Mouse (Mus musculus) thymus, adult 2 months (tissue): ENCODE measurements around the gene Ift74. TPM values are rescaled to one million over a fixed set of nuclear protein-coding genes. Genes with fewer than 3 reads are reported as not detected.
"Not testable (repeated sequence)": the region's sequence is repeated elsewhere in the genome, so short reads cannot be mapped to it uniquely, and the experiment has no call there.

Experiments used
- DNase-seq: peaks from one replicate; pipeline ENCODE4 v3.0.0; 2021
- H3K27ac ChIP-seq: fragments of 200-500 bp; 2 replicates; pipeline ENCODE4 v1.5.1; 2012; ENCODE audit warnings: low read length, control low read depth; ENCODE audit not compliant: control insufficient read depth, insufficient read depth
- H3K27me3 ChIP-seq: fragments of 200-500 bp; 2 replicates; pipeline ENCODE4 v1.6.1; 2012; ENCODE audit warnings: mild to moderate bottlenecking, low read length, moderate library complexity, mixed read lengths; ENCODE audit not compliant: control insufficient read depth, insufficient read depth
- H3K36me3 ChIP-seq: fragments of 200-500 bp; 2 replicates; pipeline ENCODE4 v1.6.1; 2012; ENCODE audit warnings: mild to moderate bottlenecking, low read length, moderate library complexity; ENCODE audit not compliant: control insufficient read depth, insufficient read depth
- H3K4me1 ChIP-seq: fragments of 200-500 bp; replicated peaks from 2 replicates; pipeline ENCODE4 v1.6.1; 2012; ENCODE audit warnings: low read length; ENCODE audit not compliant: control insufficient read depth, insufficient read depth
- H3K4me3 ChIP-seq: fragments of 200-500 bp; 2 replicates; pipeline ENCODE4 v1.5.1; 2012; ENCODE audit warnings: mild to moderate bottlenecking, low read length, control low read depth, moderate library complexity; ENCODE audit not compliant: control insufficient read depth, insufficient read depth
- CTCF ChIP-seq: fragments of 200-500 bp; IDR thresholded peaks from 2 replicates; pipeline ENCODE4 v1.5.1; 2012; ENCODE audit warnings: mild to moderate bottlenecking, control low read depth, low read length, moderate library complexity, borderline replicate concordance; ENCODE audit not compliant: control insufficient read depth, poor library complexity, insufficient read depth; ENCODE audit errors: extremely low read depth
- POLR2A ChIP-seq: fragments of 200-500 bp; IDR thresholded peaks from 2 replicates; pipeline ENCODE4 v1.6.1; 2012; ENCODE audit warnings: mild to moderate bottlenecking, low read length, control low read depth, moderate library complexity; ENCODE audit not compliant: control insufficient read depth, poor library complexity, insufficient read depth; ENCODE audit errors: extremely low read depth
- WGBS: fragments of 180-500 bp; shearing (Covaris S2); methylation state at CpG from one replicate; pipeline ENCODE4 v1.1.7; 2018; 5-methylcytosine and 5-hydroxymethylcytosine counted together
- polyA plus RNA-seq: library from polyadenylated mRNA; depleted of rRNA; stranded (reverse); fragments of >200 nt; gene quantifications from 2 replicates; pipeline ENCODE4 v1.2.3, GENCODE M21; 2012

Ift74 gene
- polyA plus RNA-seq, 1 experiment: 0.55 TPM

DNA sequence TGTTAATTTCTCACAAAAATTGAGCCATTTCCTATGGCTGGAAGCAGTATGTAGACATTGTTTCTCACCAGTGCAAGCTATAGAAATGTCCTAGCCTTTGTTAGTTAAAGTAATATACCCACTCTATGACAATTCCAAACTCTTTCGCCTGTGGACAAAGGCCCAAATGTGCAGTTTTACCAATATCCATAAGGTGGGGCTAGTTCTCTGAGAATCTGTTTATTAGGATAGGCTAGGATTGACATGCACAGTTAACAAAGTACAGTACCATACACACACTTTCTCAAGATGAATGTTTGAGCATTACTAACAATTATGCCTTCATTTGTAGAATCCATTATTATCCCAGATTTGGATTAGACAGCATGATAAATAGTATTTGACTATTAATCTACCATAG lies 55.4 kb downstream of the Ift74 start:
- 75% methylated on average over 1 of the region's 1 CpGs for WGBS
- no peaks in the 10 kb centered on the region for H3K27me3 ChIP-seq
- H3K36me3 ChIP-seq: no peaks in the 10 kb centered on the region
- DNase-seq: no peak
- no peak overlapping the region for H3K27ac ChIP-seq
- TF ChIP-seq CTCF (no peak), POLR2A (no peak)
- H3K4me1 ChIP-seq: no peaks in the 10 kb centered on the region
- H3K4me3 ChIP-seq: no peak overlapping the region

DNA sequence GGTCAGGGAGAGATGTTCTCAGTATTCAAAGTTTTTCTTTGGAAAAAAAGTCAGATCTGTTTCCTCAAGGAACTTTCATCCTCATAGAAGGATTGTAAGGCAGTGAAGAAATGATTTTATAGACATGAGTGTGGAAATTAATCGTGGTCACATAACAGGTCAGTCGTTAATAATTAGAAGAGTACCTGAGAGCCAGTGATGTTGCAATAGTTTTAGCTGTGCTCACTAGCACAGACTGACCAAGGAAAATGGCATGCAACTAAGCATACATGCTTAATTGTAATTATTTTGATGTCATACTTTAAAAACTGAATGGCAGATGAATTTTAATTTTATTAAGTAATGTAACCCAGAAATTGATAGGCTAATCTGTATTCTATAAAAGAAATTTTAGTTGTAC lies 66.4 kb downstream of the Ift74 start:
- WGBS: 99% methylated on average over 2 of the region's 2 CpGs
- no peak overlapping the region for H3K27ac ChIP-seq
- H3K27me3 ChIP-seq: no peaks in the 10 kb centered on the region
- no peaks in the 10 kb centered on the region for H3K4me1 ChIP-seq
- H3K36me3 ChIP-seq: no peaks in the 10 kb centered on the region
- no peak for DNase-seq
- TF ChIP-seq CTCF (no peak), POLR2A (no peak)
- H3K4me3 ChIP-seq: no peak overlapping the region

DNA sequence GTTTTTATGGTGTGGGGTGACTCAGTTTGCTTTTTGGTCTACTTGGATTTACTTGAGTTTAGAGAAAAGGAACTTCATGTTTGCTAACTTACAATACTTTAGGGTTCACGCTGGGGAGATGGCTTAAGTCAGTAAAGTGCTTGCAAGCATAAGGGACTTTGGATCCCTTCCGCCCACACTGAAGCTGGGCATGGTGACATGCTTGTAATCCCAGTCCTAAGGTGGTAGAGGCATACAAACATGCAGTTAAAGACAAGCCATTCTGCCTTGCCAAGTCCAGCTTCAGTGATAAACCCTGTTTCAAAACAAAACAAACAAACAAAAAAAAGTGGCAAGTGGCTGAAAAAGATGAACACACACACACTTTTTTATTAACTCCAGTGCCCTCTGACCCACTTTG lies 66.9 kb downstream of the Ift74 start:
- TF ChIP-seq POLR2A (no peak), CTCF (no peak)
- WGBS: 91% methylated on average over 2 of the region's 2 CpGs
- Histone ChIP-seq H3K27me3 (no peaks in the 10 kb centered on the region), H3K27ac (no peak overlapping the region), H3K36me3 (no peaks in the 10 kb centered on the region), H3K4me1 (no peaks in the 10 kb centered on the region), H3K4me3 (no peak overlapping the region)
- no peak for DNase-seq

DNA sequence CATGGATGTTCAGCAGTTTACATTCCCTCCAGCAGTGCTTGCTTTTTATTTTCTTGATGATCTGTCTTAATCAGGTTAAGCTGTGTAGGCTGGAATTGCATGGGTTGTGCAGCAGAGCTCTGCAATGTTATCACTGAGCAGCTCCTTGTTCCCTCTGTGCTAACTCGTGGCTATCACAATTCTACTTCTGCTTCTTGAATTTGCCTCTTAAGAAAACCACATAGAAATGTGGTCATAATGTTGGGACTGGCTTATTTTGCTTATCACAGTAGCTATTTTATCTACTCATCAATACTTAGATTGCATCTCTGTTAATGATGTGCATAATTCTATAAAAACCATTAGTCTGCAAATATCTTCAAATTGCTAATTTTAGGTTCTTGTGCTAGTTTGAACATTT lies 67.7 kb downstream of the Ift74 start:
- H3K4me1 ChIP-seq: no peaks in the 10 kb centered on the region
- 13% methylated on average over 1 of the region's 1 CpGs for WGBS
- TF ChIP-seq POLR2A (no peak), CTCF (no peak)

DNA sequence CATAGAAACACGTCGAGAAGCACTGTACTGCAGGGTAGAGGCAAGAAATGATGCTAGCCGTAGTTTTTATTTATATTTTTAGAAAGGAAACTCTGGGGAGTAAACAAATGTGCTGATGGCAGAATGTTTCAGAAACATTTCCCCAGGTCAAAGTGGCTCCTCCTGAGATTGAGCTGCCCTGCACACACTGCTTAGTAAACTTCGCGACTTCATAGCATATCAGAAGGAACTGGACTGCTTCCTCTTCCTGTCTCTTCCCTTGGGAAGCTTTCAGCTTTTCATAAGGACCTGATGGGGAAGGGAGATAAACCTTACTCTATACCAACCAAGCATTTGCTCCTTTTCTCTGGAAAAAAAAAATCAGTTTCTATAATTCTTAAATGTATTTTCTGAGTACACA lies 69.0 kb downstream of the Ift74 start:
- no peak for DNase-seq
- Histone ChIP-seq H3K36me3 (no peaks in the 10 kb centered on the region), H3K4me1 (no peaks in the 10 kb centered on the region), H3K4me3 (no peak overlapping the region), H3K27ac (no peak overlapping the region), H3K27me3 (no peaks in the 10 kb centered on the region)
- TF ChIP-seq POLR2A: no peak
- TF ChIP-seq CTCF: no peak
- 92% methylated on average over 5 of the region's 5 CpGs for WGBS

More for the DNA sequence above, 67.7 kb downstream of the Ift74 start:
- DNase-seq: no peak
- no peaks in the 10 kb centered on the region for H3K27me3 ChIP-seq
- no peaks in the 10 kb centered on the region for H3K36me3 ChIP-seq
- no peak overlapping the region for H3K27ac ChIP-seq
- no peak overlapping the region for H3K4me3 ChIP-seq

DNA sequence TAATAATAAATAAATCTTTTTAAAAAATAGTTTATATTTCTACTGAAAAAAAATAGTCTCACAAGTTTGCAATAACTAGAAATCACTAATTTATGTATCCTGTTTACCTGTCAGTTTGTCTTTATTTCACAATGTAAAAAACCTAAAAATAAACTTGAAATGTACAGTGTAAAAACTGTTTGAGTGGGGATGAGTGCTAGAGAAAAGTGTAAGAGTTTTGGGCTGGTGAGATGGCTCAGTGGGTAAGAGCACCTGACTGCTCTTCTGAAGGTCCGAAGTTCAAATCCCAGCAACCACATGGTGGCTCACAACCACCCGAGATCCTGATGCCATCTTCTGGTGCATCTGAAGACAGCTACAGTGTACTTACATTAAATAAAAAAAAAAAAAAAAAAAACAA lies 75.5 kb downstream of the Ift74 start:
- H3K27me3 ChIP-seq: not testable (repeated sequence)
- WGBS: 85% methylated on average over 2 of the region's 2 CpGs

DNA sequence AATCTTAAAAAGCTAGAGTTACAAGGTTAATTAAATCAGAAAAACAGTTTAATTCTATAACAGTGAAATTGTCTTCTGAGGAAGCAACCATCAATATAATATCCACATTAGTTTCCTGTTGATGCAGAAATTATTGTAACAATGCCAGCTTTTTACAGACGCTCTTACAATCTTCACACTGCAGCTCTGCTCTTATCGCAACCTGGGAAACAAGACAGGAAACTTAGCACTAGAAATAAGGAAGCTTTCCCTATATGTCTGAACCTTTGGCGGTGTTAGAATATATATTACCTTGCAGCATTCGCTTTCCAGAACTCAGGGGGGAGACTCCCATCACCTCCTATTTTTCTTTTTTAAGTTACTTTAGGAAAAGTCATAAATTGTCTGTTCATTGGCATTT lies 76.8 kb downstream of the Ift74 start:
- WGBS: 68% methylated on average over 4 of the region's 4 CpGs
- Histone ChIP-seq H3K4me1 (no peaks in the 10 kb centered on the region), H3K27me3 (no peaks in the 10 kb centered on the region), H3K27ac (no peak overlapping the region), H3K36me3 (no peaks in the 10 kb centered on the region), H3K4me3 (no peak overlapping the region)
- TF ChIP-seq POLR2A (no peak), CTCF (no peak)
- DNase-seq: no peak

More for the DNA sequence above, 75.5 kb downstream of the Ift74 start:
- H3K4me3 ChIP-seq, H3K4me1 ChIP-seq, H3K36me3 ChIP-seq, H3K27ac ChIP-seq, DNase-seq: not testable (repeated sequence)
